Mouse (Mus musculus): ENCODE measurements around the gene Celsr1.

The Celsr1 gene

DNA sequence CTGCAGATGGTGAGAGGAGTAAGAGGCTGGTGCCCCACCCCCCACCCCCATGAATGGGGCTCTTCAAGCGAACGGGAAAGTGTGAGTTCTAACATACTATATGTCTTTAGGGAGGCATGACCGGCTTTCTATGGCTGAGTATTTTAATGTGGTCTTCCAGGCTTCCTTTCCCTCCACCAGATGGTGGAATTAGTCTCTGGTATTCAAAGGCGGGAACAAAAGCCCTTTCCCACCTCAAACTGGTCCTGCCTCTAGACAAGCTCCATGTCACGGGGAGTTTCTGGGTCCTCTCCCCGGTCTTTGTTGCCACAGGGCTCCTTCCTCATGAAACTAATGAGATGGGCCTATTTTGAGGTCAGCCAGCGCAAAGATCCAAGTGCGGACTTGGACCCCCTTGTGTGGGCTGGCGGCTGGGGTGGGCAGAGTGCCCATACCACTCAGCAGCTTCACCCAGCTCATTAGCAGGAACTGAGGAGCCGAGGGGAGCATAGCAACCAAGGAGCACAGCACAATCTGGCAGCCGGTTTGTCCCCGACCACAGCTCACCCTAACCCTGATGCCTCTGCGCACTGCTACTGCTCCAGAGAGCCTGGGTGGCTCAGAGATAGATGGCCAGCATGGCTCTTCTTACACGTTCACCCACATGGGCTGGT is 39.5 kb downstream of the Celsr1 start:
- DNase-seq: no peak

- DNase-seq: no peak
These were observed 40.2 kb downstream of the Celsr1 start for GRCm38 (mm10) chr15:85993386-85993785.

- DNase-seq: no peak
These were observed 41.5 kb downstream of the Celsr1 start for GRCm38 (mm10) chr15:85992125-85992495.

GRCm38 (mm10) chr15:85991453-85992124 is 42.0 kb downstream of the Celsr1 start:
- DNase-seq: no peak

DNA sequence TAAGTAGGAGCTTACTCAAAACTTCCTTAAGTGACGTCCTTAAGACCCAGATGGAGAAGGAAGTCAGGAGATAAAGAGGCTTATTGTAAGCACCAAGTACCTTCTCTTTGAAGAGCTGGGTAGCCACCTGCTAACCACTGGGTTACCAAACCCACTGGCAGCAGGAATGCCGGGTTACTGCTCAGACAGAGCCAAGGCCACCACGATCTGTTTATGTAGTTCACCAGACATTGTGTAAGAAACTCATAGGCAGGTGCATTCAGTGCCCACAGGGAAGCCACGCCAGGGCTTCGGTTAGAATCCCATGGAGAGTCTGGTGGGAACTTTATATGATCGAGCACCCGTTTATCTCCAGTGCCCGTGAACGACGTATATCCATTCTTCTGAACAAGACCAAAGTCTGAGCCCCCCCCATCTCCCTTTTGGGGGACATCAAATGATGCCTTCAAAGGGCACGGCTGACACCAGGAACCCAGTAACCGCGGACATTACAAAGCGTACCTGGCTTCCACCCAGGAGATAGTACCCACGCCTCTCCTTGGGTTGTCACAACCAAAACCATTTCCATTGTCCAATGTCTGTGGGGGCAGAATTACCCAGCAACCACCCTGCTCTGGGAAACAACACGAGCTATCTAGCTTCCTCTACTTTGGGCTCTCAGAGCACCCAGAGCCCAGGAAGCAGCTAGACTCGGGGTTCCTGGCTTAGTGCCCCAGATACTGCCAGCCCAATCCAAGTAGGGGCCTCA is 42.7 kb downstream of the Celsr1 start:
- DNase-seq: no peak

GRCm38 (mm10) chr15:85987896-85988295 is 45.7 kb downstream of the Celsr1 start:
- no peak for DNase-seq

DNA sequence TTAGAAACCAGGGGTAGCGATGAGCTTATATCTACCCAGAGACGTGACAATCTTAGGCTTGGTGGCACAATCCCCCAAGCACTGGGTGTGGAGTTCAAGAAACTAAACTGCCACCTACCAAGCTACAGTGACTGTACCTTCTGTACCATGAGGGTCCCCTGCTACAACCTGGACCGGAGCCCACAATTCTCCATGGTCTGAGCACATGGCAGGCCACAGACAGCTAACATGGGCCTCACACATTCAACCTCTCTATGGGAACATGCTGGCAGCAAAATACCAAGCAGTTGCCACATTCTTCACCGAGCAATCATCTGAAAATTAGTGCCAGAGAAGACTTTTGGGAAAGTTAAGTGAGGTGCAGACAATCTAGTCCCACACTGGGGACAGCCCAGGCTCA is 47.4 kb downstream of the Celsr1 start:
- DNase-seq: no peak

GRCm38 (mm10) chr15:85985601-85986000 is 48.0 kb downstream of the Celsr1 start:
- no peak for DNase-seq

DNA sequence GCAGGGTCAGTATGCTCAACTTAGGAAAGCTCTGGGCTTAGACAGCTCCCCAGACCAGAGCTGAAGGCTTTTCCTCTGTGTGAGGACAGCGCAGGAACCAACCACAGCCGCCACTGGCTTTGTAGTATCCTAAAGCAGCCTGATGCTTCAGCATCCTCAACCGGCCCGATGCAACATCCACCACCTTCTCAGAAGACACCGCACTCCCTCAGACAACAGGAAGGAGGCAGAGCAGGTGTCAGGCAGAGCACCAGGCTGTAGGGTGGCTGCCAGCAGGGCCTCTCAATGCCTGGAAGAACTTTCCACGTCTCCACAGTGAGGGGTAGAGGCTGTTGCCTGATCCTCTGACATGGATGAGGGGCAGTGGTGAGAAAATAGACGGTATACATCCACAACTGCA is 50.4 kb downstream of the Celsr1 start:
- peak; percentile 20 to 43 for DNase-seq

- DNase-seq: no peak
These were observed 51.2 kb downstream of the Celsr1 start for GRCm38 (mm10) chr15:85982416-85982775.

DNA sequence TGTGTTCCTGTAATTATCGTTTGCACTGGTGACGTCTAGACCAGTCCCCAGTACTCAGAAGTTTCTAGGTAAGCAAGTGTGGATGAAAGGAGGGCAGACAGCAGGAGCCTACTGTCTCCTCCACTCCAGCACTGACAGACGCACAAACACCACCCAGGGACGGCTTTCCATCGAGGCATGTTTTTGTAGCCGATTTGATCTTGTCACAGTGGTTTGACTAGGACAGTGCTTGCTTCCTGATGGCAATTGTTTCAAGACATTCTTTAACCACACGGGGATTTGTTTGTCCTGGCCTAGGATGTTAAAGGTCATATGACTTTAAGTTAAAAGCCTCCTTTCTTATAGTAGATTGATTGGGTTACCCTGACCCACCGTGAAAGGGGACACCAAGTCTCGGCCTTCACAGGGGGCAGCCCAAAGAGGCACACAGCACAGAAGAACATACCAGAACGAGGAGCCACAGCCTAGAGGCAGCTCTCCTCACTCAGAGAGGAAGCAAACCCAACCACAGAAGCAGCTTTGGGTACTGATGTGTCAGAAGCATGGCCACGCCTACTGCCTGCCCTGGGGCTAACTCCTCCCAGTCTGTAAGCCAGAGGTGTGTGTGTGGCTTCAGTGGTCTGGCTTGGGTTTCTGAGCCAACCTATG is 51.7 kb downstream of the Celsr1 start:
- peak; percentile 75 to 86 for DNase-seq

DNA sequence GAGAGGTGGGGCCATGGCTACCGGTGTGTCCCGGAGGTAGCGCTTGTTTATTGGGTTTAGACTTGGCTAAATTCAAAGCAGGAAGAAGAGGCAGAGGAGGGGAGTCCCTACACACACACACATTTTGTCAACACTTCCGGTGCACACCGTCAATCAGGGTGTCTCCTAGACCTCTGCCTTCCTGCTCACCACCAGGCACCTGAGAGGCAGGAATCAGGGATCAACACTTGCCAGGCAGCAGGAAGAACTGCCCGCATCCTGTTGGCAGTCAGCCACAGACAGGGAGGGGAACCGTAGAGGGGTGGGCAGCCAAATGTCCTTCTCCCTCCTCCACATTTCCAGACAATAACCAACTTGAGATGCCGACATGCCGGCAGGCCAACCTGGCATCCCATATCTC is 56.5 kb downstream of the Celsr1 start:
- peak in 1 of 2 experiments; percentile 23 for DNase-seq

GRCm38 (mm10) chr15:85975746-85976145 is 57.8 kb downstream of the Celsr1 start:
- no peak for DNase-seq

DNA sequence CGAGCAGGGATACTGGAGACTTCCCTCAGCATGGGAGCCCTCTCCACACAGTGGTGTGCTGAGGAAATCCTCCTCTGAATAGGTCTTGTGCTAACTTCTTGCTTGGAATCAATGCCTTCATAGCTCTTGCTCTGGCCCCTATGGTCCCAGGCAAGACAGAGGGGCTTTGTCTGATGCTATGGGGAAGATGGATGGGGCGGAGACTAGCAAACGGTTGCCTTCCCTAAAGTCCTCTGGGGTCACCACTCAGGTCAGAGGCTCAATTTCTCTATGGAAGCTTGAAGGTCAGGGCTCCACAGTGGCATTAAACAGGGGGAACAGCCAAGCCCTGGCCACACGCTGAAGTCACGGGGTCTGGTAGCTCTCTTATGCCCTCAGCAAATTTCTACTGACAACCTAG is 62.0 kb downstream of the Celsr1 start:
- no peak for DNase-seq

GRCm38 (mm10) chr15:85970441-85970840 is 63.1 kb downstream of the Celsr1 start:
- no peak for DNase-seq

DNA sequence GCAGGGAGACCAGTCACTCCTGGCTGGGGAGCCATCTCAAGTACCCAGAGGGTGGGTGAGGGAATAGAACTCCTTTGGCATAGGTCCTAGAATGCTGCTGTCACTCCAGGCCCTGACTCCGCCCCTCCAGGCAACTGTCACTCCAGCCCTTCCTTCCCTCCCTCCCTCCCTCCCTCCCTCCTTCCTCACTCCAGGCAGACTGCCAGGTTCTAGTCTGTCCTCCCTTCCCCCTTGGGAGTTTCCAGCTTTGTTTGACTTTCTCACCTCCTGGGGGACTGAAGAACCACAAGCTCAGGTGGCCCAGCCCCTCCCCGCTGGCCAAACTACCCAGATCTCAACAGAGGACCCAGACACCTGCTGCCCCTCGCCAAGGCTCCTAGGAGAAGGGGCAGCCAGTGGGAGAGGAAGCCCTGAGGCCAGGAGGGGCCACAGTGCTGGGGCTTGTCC is 63.8 kb downstream of the Celsr1 start:
- DNase-seq: no peak

GRCm38 (mm10) chr15:85969291-85969690 is 64.3 kb downstream of the Celsr1 start:
- DNase-seq: no peak

DNA sequence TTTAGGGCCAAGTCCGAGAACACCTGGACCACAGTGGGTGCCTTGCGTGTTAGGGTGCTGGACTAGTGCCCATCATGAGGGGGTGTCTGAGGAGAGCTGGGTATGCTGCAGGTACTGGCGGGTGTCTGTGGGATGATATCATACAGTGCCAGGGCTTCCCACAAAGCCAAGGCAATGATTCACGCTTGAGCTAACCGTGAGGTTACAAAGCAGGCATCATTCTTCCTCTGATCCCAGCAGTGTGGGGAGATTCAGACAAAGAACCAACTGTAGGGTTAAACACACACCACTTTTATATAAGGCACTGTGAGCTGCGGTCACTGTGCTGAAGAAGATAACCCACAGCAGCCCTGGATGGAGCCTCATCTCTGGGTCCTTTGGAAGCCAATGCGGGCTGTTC is 67.5 kb downstream of the Celsr1 start:
- no peak for DNase-seq

GRCm38 (mm10) chr15:85963279-85963840 is 70.2 kb downstream of the Celsr1 start:
- no peak for DNase-seq

- DNase-seq: no peak
These were observed 70.9 kb downstream of the Celsr1 start for GRCm38 (mm10) chr15:85962691-85963090.

GRCm38 (mm10) chr15:85961651-85962050 is 71.9 kb downstream of the Celsr1 start:
- no peak for DNase-seq

DNA sequence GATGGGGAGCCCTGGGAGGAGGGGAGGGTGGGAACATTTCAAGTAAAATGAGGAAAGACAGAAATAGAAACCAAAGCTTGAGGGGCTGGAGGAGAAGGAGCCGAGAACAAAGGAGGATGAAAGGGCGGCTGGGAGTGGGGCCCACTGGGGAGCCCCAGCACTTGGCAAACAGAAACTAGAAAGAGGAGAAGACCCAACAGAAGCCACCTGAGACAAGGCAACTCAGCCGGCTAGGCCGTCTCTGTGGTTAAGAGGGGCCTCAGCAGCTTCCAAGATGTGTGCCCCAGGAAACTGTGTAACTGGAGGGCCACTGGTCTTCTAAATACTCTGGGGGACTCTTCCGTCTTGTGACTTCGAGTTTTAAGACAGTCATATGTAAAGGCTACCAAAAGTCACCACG is 72.4 kb downstream of the Celsr1 start:
- DNase-seq: no peak

GRCm38 (mm10) chr15:85956202-85956601 is 77.4 kb downstream of the Celsr1 start:
- DNase-seq: no peak
